8 mouse cellular contexts compared by ENCODE assay signal in genomic region chr7:97578361-97579066, GRCm38 (mm10). TPM values are rescaled to one million over a fixed set of nuclear protein-coding genes. Genes with fewer than 3 reads are reported as not detected.
DNase-seq lines count a peak whose midpoint lies in the region; ATAC-seq lines count a peak whose summit lies in the region.

No protein-coding gene starts in this region.

- peak overlapping the region; percentile 100 for H3K4me3 ChIP-seq in embryonic facial prominence, embryonic 14.5 days (ENCODE audit: low read depth, low read length)
- H3K4me3 ChIP-seq in heart, embryonic 13.5 days, result peak overlapping the region; percentile 100
- H3K4me3 ChIP-seq in liver, embryonic 12.5 days, result peak overlapping the region; percentile 98
- H3K4me3 ChIP-seq in neural tube, embryonic 12.5 days, result peak overlapping the region; percentile 100

- peak overlapping the region; percentile 100 for H3K9ac ChIP-seq in embryonic facial prominence, embryonic 14.5 days (ENCODE audit: low read depth, low read length)
- peak overlapping the region; percentile 100 for H3K9ac ChIP-seq in heart, embryonic 13.5 days
- peak overlapping the region; percentile 99 for H3K9ac ChIP-seq in liver, embryonic 12.5 days
- peak overlapping the region; percentile 67 for H3K9ac ChIP-seq in neural tube, embryonic 12.5 days

- WGBS in embryonic facial prominence, embryonic 14.5 days, result 27% methylated on average over 8 of the region's 8 CpGs
- WGBS in heart, embryonic 13.5 days, result 32% methylated on average over 8 of the region's 8 CpGs
- 29% methylated on average over 8 of the region's 8 CpGs for WGBS in liver, embryonic 12.5 days (ENCODE audit: insufficient replicate concordance)
- WGBS in neural tube, embryonic 12.5 days, result 33% methylated on average over 8 of the region's 8 CpGs

- peaks cover 25% of the 10 kb centered on the region for H3K36me3 ChIP-seq in embryonic facial prominence, embryonic 14.5 days (ENCODE audit: control insufficient read depth, insufficient read depth, low read length)
- H3K36me3 ChIP-seq in heart, embryonic 13.5 days, result peaks cover 18% of the 10 kb centered on the region
- no peaks in the 10 kb centered on the region for H3K36me3 ChIP-seq in liver, embryonic 12.5 days
- H3K36me3 ChIP-seq in neural tube, embryonic 12.5 days, result peaks cover 4% of the 10 kb centered on the region

- H3K4me2 ChIP-seq in embryonic facial prominence, embryonic 14.5 days (ENCODE audit: low read depth, low read length), result peak overlapping the region; percentile 57
- H3K4me2 ChIP-seq in heart, embryonic 13.5 days, result peak overlapping the region; percentile 85
- H3K4me2 ChIP-seq in liver, embryonic 12.5 days, result peak overlapping the region; percentile 96
- H3K4me2 ChIP-seq in neural tube, embryonic 12.5 days (replicated peaks), result peak overlapping the region; percentile 84

- H3K27ac ChIP-seq in embryonic facial prominence, embryonic 14.5 days (replicated peaks; ENCODE audit: low read depth, low read length), result peak overlapping the region; percentile 99
- H3K27ac ChIP-seq in heart, embryonic 13.5 days (replicated peaks), result peak overlapping the region; percentile 98
- peak overlapping the region; percentile 95 for H3K27ac ChIP-seq in liver, embryonic 12.5 days
- H3K27ac ChIP-seq in neural tube, embryonic 12.5 days, result no peak overlapping the region

- no peaks in the 10 kb centered on the region for H3K27me3 ChIP-seq in embryonic facial prominence, embryonic 14.5 days (replicated peaks; ENCODE audit: control insufficient read depth, insufficient read depth, low read length)
- H3K27me3 ChIP-seq in heart, embryonic 13.5 days (replicated peaks), result no peaks in the 10 kb centered on the region
- no peaks in the 10 kb centered on the region for H3K27me3 ChIP-seq in liver, embryonic 12.5 days (replicated peaks)
- no peaks in the 10 kb centered on the region for H3K27me3 ChIP-seq in neural tube, embryonic 12.5 days (replicated peaks)

- ATAC-seq in embryonic facial prominence, embryonic 14.5 days (ENCODE audit: low read depth), result no peak
- ATAC-seq in heart, embryonic 13.5 days (ENCODE audit: extremely low read depth, insufficient number of reproducible peaks, low FRiP score, low TSS enrichment), result no peak
- ATAC-seq in liver, embryonic 12.5 days, result no peak
- peak; percentile 2 for ATAC-seq in neural tube, embryonic 12.5 days (ENCODE audit: low FRiP score, low read depth)

- H3K4me1 ChIP-seq in embryonic facial prominence, embryonic 14.5 days (ENCODE audit: control insufficient read depth, insufficient read depth, low read length), result 0 out of 2 replicates have a peak, but pooled peaks cover 3% of the 10 kb centered on the region
- peaks cover 14% of the 10 kb centered on the region for H3K4me1 ChIP-seq in heart, embryonic 13.5 days
- peaks cover 21% of the 10 kb centered on the region for H3K4me1 ChIP-seq in liver, embryonic 12.5 days
- H3K4me1 ChIP-seq in neural tube, embryonic 12.5 days, result peaks cover 9% of the 10 kb centered on the region

- peak; percentile 58 for DNase-seq in 3T3-L1 (ENCODE audit: low read depth, low spot score)
- DNase-seq in adrenal gland, postnatal 10 days, result peak; percentile 55
- peak; percentile 69 for DNase-seq in embryonic facial prominence, embryonic 14.5 days (ENCODE audit: low spot score)
- peak; percentile 42 for DNase-seq in kidney, postnatal 14 days
- peak; percentile 31 to 57 for DNase-seq in thymus, postnatal 36 days

- 0 out of 2 replicates have a peak, but pooled peaks cover 3% of the 10 kb centered on the region for H3K9me3 ChIP-seq in embryonic facial prominence, embryonic 14.5 days (ENCODE audit: control insufficient read depth, low read length)
- H3K9me3 ChIP-seq in heart, embryonic 13.5 days, result 0 out of 2 replicates have a peak, but pooled peaks cover 5% of the 10 kb centered on the region
- H3K9me3 ChIP-seq in liver, embryonic 12.5 days (replicated peaks), result no peaks in the 10 kb centered on the region
- no peaks in the 10 kb centered on the region for H3K9me3 ChIP-seq in neural tube, embryonic 12.5 days

RNA-seq across cellular contexts. Expression of gene Aamdc, which starts 0.8 kb away (rescaled TPM):
- total RNA-seq in adrenal gland, postnatal 10 days (2021), result 10 to 100 TPM; 38.3 to 49.7 TPM
- polyA plus RNA-seq in embryonic facial prominence, embryonic 14.5 days (2014; fragmentation: Nextera tagmentation; extraction: Ambion mirVana), result 87.4 and 92.1 TPM in 2 replicates
- polyA plus RNA-seq in heart, embryonic 13.5 days (2015; fragmentation: Nextera tagmentation; extraction: Ambion mirVana), result 36.4 and 39.7 TPM in 2 replicates
- polyA plus RNA-seq in liver, embryonic 12.5 days (2016; fragmentation: Nextera tagmentation; extraction: Ambion mirVana), result 17.4 and 17.6 TPM in 2 replicates
- polyA plus RNA-seq in neural tube, embryonic 12.5 days (2016; fragmentation: Nextera tagmentation; extraction: Ambion mirVana), result 36.5 and 39.8 TPM in 2 replicates

RNA-seq across cellular contexts. Expression of gene Rsf1, which starts 1.2 kb away (rescaled TPM):
- total RNA-seq in adrenal gland, postnatal 10 days (2021), result 10 to 100 TPM; 24.8 to 28.5 TPM
- 18.0 and 20.8 TPM in 2 replicates for polyA plus RNA-seq in embryonic facial prominence, embryonic 14.5 days (2014; fragmentation: Nextera tagmentation; extraction: Ambion mirVana)
- polyA plus RNA-seq in heart, embryonic 13.5 days (2015; fragmentation: Nextera tagmentation; extraction: Ambion mirVana), result 11.2 and 14.0 TPM in 2 replicates
- 8.1 and 10.7 TPM in 2 replicates for polyA plus RNA-seq in liver, embryonic 12.5 days (2016; fragmentation: Nextera tagmentation; extraction: Ambion mirVana)
- polyA plus RNA-seq in neural tube, embryonic 12.5 days (2016; fragmentation: Nextera tagmentation; extraction: Ambion mirVana), result 27.9 and 29.2 TPM in 2 replicates
